Mouse (Mus musculus) spleen, adult 2 months (tissue): ENCODE measurements around the gene Cdon. TPM values are rescaled to one million over a fixed set of nuclear protein-coding genes. Genes with fewer than 3 reads are reported as not detected.
"Not testable (repeated sequence)": the region's sequence is repeated elsewhere in the genome, so short reads cannot be mapped to it uniquely, and the experiment has no call there.

Source experiments
- DNase-seq, 2 experiments: peaks; one replicate each; pipeline versions ENCODE4 v3.0.0 to v3.0.0-alpha.2; 2012 to 2021; ENCODE audit warnings: low spot score in 2 of 2, low read depth in 1 of 2
- H3K27ac ChIP-seq: fragments of 200-500 bp; 2 replicates; pipeline ENCODE4 v1.5.1; 2012; ENCODE audit warnings: low read length, inconsistent platforms; ENCODE audit not compliant: insufficient read depth
- H3K27me3 ChIP-seq: fragments of 200-500 bp; 2 replicates; pipeline ENCODE4 v1.6.1; 2012; ENCODE audit warnings: mild to moderate bottlenecking, moderate library complexity, low read length, inconsistent platforms; ENCODE audit not compliant: control insufficient read depth, insufficient read depth
- H3K36me3 ChIP-seq: fragments of 200-500 bp; 2 replicates; pipeline ENCODE4 v1.6.1; 2012; ENCODE audit warnings: mild to moderate bottlenecking, low read length, inconsistent platforms; ENCODE audit not compliant: control insufficient read depth, insufficient read depth
- H3K4me1 ChIP-seq: fragments of 200-500 bp; 2 replicates; pipeline ENCODE4 v1.6.1; 2011; ENCODE audit warnings: inconsistent platforms; ENCODE audit not compliant: control insufficient read depth, insufficient read depth, insufficient read length
- H3K4me3 ChIP-seq: fragments of 200-500 bp; 2 replicates; pipeline ENCODE4 v1.5.1; 2011; ENCODE audit warnings: mild to moderate bottlenecking, inconsistent platforms; ENCODE audit not compliant: insufficient read depth, insufficient read length; ENCODE audit errors: extremely low read depth
- CTCF ChIP-seq: fragments of 200-500 bp; IDR thresholded peaks from 2 replicates; pipeline ENCODE4 v1.5.1; 2011; ENCODE audit warnings: mild to moderate bottlenecking, inconsistent platforms; ENCODE audit not compliant: insufficient read depth, insufficient read length, insufficient replicate concordance; ENCODE audit errors: extremely low read depth
- POLR2A ChIP-seq: fragments of 200-500 bp; IDR thresholded peaks from 2 replicates; pipeline ENCODE4 v1.6.1; 2011; ENCODE audit warnings: low read depth, low read length, inconsistent platforms
- WGBS: fragments of 180-500 bp; shearing (Covaris S2); methylation state at CpG from one replicate; pipeline ENCODE4 v1.1.7; 2018; 5-methylcytosine and 5-hydroxymethylcytosine counted together
- polyA plus RNA-seq: library from polyadenylated mRNA; depleted of rRNA; stranded (reverse); fragments of >200 nt; gene quantifications from 2 replicates; pipeline ENCODE4 v1.2.3, GENCODE M21; 2012

The Cdon gene
- polyA plus RNA-seq, 1 experiment: 2.4 TPM

DNA sequence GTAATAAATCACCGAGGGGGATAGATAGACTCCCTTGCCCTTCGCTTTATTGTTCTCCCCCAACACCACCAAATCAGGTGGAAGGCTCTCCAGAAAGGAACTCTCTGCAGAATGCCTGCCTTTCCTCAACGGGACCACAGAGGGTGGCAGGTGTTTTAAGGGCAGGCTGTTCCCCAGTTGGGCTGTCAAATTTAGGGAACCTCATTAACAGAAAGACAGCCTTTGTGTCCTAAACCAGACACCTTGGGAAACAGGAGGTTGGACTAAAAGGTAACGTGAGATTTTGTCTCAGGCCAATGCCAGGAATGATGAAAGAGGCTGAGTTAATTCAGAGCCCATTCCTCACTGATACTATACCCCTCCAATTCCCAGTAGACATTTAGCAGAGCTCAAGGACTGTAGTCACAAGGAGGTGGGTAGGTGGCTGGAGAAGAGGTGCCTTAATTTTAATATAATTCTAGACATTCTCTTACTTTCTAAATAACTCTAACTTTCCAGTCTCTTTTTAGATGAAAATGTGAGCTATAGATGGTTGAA lies 1.5 kb downstream of the Cdon start:
- peaks cover 4% of the 10 kb centered on the region; the same call in 1 of the 2 replicates for H3K27me3 ChIP-seq
- H3K4me3 ChIP-seq: no peak overlapping the region
- no peak overlapping the region for H3K27ac ChIP-seq

DNA sequence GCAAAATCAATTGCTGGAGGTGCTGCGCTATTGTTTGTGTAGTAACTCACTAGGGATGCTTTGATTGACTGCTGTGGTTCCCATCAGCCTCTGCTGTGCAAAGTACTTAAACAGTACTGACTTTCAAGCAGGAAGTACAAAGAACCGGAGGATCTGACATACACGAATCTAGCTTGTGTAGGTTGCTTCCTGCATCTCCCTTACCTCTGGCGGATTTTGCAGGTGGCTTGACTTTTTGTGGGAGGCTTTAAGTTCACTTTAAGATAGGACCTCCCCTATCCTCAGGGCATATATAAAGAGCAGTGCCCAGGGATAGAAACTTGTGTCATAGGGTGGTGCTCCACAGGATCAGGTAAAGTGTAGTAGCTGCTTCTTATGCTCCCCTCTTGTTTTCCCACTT lies 2.3 kb downstream of the Cdon start:
- Histone ChIP-seq H3K4me1 (no peaks in the 10 kb centered on the region; the same call in 1 of the 2 replicates), H3K36me3 (no peaks in the 10 kb centered on the region), H3K27ac (no peak overlapping the region), H3K4me3 (peak overlapping the region; percentile 16; the same call in 1 of the 2 replicates), H3K27me3 (peaks cover 4% of the 10 kb centered on the region; the same call in 1 of the 2 replicates)
- 27% methylated on average over 4 of the region's 4 CpGs for WGBS
- TF ChIP-seq CTCF (no peak), POLR2A (no peak)
- no peak for DNase-seq

More for the DNA sequence above, 1.5 kb downstream of the Cdon start:
- WGBS: 20% methylated on average over 4 of the region's 4 CpGs
- TF ChIP-seq CTCF (no peak), POLR2A (no peak)
- H3K4me1 ChIP-seq: no peaks in the 10 kb centered on the region; the same call in 1 of the 2 replicates
- H3K36me3 ChIP-seq: no peaks in the 10 kb centered on the region
- DNase-seq: no peak

DNA sequence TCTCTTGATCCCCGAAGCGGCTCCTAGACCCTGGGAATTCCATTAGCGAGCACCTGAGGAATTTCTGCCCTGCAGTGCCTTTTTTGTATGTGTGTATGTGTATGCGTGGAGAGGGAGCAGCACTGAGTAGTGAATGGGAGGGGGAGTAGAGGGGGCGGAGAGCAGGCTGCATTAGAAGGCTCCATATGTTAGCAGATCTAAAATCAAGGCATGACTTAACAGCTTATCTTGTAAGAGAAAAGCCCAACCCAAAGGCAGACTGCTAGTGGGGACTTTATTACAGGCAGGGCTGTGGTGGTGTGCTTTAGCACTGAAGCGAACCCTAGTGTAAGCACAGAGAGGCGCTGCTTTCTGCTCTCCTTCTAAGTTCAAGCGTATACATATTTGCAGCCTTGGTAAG lies 3.7 kb downstream of the Cdon start:
- DNase-seq: no peak
- Histone ChIP-seq H3K4me1 (no peaks in the 10 kb centered on the region; the same call in 1 of the 2 replicates), H3K36me3 (no peaks in the 10 kb centered on the region), H3K4me3 (no peak overlapping the region), H3K27me3 (peaks cover 4% of the 10 kb centered on the region; the same call in 1 of the 2 replicates), H3K27ac (no peak overlapping the region)
- no peak for TF ChIP-seq POLR2A
- no peak for TF ChIP-seq CTCF
- 90% methylated on average over 8 of the region's 8 CpGs for WGBS

DNA sequence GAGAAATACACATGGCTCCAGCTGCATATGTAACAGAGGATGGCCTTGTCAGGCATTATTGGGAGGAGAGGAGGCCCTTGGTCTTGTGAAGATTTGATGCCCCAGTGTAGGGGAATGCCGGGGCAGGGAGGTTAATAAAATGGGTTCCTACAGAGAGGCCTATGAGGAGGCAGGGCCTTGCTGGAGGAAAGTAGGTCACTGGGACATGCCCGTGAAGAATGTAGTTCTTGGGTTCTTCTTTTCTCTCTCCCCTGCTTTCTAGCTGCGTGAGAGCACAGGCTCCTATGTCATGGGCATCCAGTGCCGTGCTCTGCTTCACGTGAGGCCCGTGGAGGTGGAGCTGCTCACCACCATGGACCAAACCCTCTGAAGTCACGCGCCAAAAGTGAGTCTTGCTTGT lies 9.5 kb downstream of the Cdon start:
- no peak for DNase-seq
- Histone ChIP-seq H3K36me3 (no peaks in the 10 kb centered on the region), H3K4me1 (no peaks in the 10 kb centered on the region; the same call in 1 of the 2 replicates), H3K27ac (no peak overlapping the region), H3K4me3 (no peak overlapping the region), H3K27me3 (no peaks in the 10 kb centered on the region)
- WGBS: 82% methylated on average over 8 of the region's 8 CpGs
- no peak for TF ChIP-seq CTCF
- TF ChIP-seq POLR2A: no peak

DNA sequence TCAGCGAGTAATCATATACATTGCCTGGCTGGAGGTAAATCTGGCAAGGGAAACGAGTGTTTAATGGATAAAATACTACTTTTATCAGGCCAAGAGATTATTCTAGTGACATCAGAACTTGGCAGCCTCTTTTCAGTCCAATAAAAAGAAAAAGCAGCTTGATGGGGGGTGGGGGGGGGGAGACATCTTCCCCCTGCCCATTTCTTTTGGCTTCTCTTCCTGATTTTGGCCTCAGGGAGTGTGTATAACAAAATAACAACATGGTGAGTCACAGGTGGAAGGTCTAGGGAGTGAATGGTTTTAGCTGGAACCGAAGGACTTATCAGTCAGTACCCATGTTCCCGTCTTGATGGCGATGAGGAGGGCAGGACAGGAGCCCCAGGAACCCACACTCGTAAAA lies 10.5 kb downstream of the Cdon start:
- Histone ChIP-seq H3K4me1 (no peaks in the 10 kb centered on the region; the same call in 1 of the 2 replicates), H3K27ac (no peak overlapping the region), H3K36me3 (no peaks in the 10 kb centered on the region), H3K27me3 (no peaks in the 10 kb centered on the region), H3K4me3 (no peak overlapping the region)
- DNase-seq: no peak
- TF ChIP-seq CTCF (no peak), POLR2A (no peak)
- 91% methylated on average over 6 of the region's 6 CpGs for WGBS

DNA sequence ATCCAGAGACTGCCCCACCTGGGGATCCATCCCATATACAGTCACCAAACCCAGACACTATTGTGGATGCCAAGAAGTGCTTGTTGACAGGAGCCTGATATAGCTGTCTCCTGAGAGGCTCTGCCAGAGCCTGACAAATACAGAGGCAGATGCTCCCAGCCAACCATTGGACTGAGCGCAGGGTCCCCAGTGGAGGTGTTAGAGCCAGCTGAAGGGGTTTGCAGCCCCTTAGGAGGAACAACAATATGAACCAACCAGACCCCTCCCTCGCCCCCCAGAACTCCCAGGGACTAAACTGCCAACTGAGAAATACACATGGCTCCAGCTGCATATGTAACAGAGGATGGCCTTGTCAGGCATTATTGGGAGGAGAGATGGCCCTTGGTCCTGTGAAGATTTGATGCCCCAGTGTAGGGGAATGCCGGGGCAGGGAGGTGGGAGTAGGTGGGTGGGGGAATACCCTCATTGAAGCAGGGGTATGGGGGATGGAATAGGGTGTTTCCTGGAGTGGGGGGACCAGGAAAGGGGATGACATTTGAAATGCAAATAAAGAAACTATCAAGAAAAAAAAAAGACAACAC lies 11.9 kb downstream of the Cdon start:
- not testable (repeated sequence) for H3K27me3 ChIP-seq, H3K27ac ChIP-seq, H3K4me1 ChIP-seq, H3K36me3 ChIP-seq, H3K4me3 ChIP-seq, DNase-seq
- WGBS: 74% methylated on average over 3 of the region's 3 CpGs

DNA sequence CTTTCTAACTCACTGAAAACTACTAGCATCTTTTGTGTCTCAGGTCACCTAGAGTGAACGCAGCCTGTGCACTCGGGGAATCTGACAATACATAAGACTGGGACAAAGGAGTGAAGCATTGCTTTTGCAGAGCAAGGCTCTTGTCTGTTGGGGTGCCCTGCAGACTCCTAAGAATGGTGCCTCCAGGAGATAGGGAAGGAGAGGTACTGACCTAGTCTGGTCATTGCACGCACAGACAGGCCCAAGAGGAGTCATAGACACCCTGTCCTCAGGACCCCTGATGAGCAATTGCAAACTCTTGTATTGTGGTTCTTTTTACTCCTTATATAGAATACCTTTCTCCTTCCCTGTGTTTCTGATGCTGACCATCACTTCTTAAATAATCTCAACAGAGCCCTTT lies 13.4 kb downstream of the Cdon start:
- TF ChIP-seq POLR2A (no peak), CTCF (no peak)
- no peak for DNase-seq
- Histone ChIP-seq H3K27me3 (no peaks in the 10 kb centered on the region), H3K4me1 (no peaks in the 10 kb centered on the region; the same call in 1 of the 2 replicates), H3K36me3 (no peaks in the 10 kb centered on the region), H3K27ac (no peak overlapping the region), H3K4me3 (no peak overlapping the region)
- 93% methylated on average over 3 of the region's 3 CpGs for WGBS
